Mouse (Mus musculus) ES-Bruce4 (cell line): ENCODE measurements at regions not wholly inside any gene's neighbourhood (a gene's known extent, or its start where the extent isn't known, plus 50 kb on each side); places are given as distances from the start of the nearest gene placed in this dataset.
A peak's percentile ranks its signal among the peaks of the same experiment; 100 is the strongest.

Experiments used
- H3K27ac ChIP-seq: 2 replicates; pipeline ENCODE4 v1.5.1; 2012; ENCODE audit warnings: low read length, inconsistent platforms; ENCODE audit not compliant: insufficient read depth
- H3K27me3 ChIP-seq: 2 replicates; pipeline ENCODE4 v1.6.1; 2012; ENCODE audit warnings: mild to moderate bottlenecking, low read length, inconsistent platforms; ENCODE audit not compliant: control insufficient read depth, poor library complexity, insufficient read depth, severe bottlenecking
- H3K36me3 ChIP-seq: 2 replicates; pipeline ENCODE4 v1.6.1; 2012; ENCODE audit warnings: inconsistent platforms, mild to moderate bottlenecking, low read length, moderate library complexity; ENCODE audit not compliant: control insufficient read depth, poor library complexity, insufficient read depth, severe bottlenecking
- H3K4me1 ChIP-seq: one replicate; pipeline ENCODE4 v1.8.1; 2011; ENCODE audit warnings: low read length; ENCODE audit not compliant: control insufficient read depth, insufficient read depth
- H3K4me3 ChIP-seq: 2 replicates; pipeline ENCODE4 v1.5.1; 2011; ENCODE audit warnings: low read depth, mild to moderate bottlenecking, low read length
- H3K9ac ChIP-seq: 2 replicates; pipeline ENCODE4 v1.6.1; 2012; ENCODE audit warnings: low read depth, mild to moderate bottlenecking, inconsistent platforms; ENCODE audit not compliant: poor library complexity, severe bottlenecking
- H3K9me3 ChIP-seq: replicated peaks from 2 replicates; pipeline ENCODE4 v1.6.1; 2012; ENCODE audit warnings: mild to moderate bottlenecking, low read length, inconsistent platforms; ENCODE audit not compliant: control insufficient read depth, poor library complexity, insufficient read depth, severe bottlenecking
- CTCF ChIP-seq: IDR thresholded peaks from one replicate; pipeline ENCODE4 v1.8.1; 2011; ENCODE audit warnings: low read depth, low read length
- EP300 ChIP-seq: IDR thresholded peaks from 2 replicates; pipeline ENCODE4 v1.6.1; 2011; ENCODE audit warnings: low read depth, low read length; ENCODE audit not compliant: insufficient read depth
- POLR2A ChIP-seq: IDR thresholded peaks from one replicate; pipeline ENCODE4 v1.8.1; 2011; ENCODE audit warnings: low read length; ENCODE audit not compliant: insufficient read depth

DNA sequence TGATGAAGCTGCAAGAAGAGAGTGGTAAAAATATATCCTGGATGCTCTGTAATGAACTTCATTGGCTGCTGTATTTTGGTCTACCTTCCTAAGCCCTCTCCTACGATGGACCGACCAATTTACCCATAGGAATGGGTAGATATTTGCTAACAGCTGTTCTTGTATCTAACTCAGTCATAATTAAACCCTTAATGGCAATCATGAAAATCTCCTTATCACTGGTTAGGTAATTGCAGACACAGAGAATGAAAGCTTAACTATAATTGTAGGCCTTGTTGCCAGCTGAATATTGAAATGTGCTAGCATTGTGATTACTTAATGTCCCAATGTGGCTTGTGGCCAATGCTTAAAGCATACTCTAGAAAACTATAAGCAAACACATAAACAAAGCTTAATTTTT, 334.4 kb upstream of the Kcnh7 start:
- H3K9ac ChIP-seq = no peak overlapping the region
- H3K27ac ChIP-seq = no peak overlapping the region
- TF ChIP-seq POLR2A = no peak
- no peak for TF ChIP-seq EP300
- no peak for TF ChIP-seq CTCF
- H3K4me3 ChIP-seq = no peak overlapping the region
- no peaks in the 10 kb centered on the region for H3K27me3 ChIP-seq
- H3K36me3 ChIP-seq = no peaks in the 10 kb centered on the region
- H3K4me1 ChIP-seq = no peaks in the 10 kb centered on the region
- no peaks in the 10 kb centered on the region for H3K9me3 ChIP-seq

DNA sequence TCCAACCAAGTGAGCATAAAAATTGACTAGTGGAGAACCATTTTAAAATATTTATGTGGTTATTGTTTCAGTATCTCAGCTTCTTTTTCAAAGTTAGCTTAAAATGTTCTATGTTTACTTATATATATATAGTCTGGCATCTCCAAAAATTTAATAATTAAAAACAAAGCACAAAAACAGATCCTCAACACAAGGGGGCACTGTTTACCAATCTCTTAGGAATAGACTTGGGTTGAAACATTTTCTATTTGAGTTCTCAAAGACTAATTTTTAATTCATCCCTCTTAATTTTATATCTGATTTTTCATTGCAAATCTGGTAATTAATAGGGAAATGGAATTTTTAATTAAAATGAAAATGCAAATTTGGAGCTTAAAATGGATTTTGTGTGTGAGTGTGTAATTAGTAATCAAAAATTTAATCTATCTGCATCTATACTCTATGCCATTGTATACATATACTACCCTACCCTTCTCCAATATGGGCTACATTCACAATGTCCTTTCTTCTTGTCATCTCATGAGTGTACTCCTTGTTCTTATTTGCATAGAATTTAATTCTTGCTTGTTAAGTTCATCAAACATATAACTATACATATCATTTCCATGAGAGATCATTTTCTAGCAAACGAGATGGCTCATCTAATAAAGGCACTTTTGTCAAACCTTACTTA, 329.6 kb upstream of the Kcnh7 start:
- Histone ChIP-seq H3K36me3 (no peaks in the 10 kb centered on the region), H3K4me1 (no peaks in the 10 kb centered on the region), H3K4me3 (no peak overlapping the region), H3K27ac (no peak overlapping the region), H3K9ac (no peak overlapping the region), H3K9me3 (no peaks in the 10 kb centered on the region), H3K27me3 (no peaks in the 10 kb centered on the region)
- no peak for TF ChIP-seq POLR2A
- TF ChIP-seq CTCF = no peak
- TF ChIP-seq EP300 = no peak

- Histone ChIP-seq H3K27ac (no peak overlapping the region), H3K27me3 (no peaks in the 10 kb centered on the region), H3K9me3 (no peaks in the 10 kb centered on the region), H3K9ac (no peak overlapping the region), H3K36me3 (no peaks in the 10 kb centered on the region), H3K4me1 (no peaks in the 10 kb centered on the region), H3K4me3 (no peak overlapping the region)
- TF ChIP-seq POLR2A (no peak), CTCF (no peak), EP300 (no peak)
Measured at GRCm38 (mm10) chr2:63503939-63504338, 319.9 kb upstream of the Kcnh7 start.

DNA sequence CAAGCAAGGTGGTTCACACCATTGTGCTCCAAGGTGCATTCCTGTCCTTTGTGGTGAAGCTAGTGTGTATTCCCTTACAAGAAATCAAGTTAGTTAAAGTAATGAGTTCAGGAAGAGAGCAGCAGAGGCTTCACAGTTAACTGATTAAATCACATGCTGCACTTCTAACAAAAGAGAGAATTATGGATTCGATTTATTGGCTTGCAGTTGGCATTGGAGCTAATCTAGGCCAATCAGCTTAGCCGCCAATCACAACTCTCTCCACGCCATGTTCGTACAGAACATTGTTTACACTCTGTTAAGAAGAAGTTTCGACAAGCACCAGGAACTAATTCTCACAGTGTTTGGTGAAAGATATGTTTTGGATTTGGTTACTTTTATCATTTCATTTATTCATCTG, 292.3 kb upstream of the Kcnh7 start:
- Histone ChIP-seq H3K36me3 (no peaks in the 10 kb centered on the region), H3K4me1 (no peaks in the 10 kb centered on the region), H3K27me3 (no peaks in the 10 kb centered on the region), H3K27ac (no peak overlapping the region), H3K9me3 (no peaks in the 10 kb centered on the region), H3K4me3 (no peak overlapping the region), H3K9ac (no peak overlapping the region)
- TF ChIP-seq POLR2A = no peak
- TF ChIP-seq EP300 = no peak
- TF ChIP-seq CTCF = no peak

GRCm38 (mm10) chr2:63475255-63475654, 291.2 kb upstream of the Kcnh7 start:
- Histone ChIP-seq H3K27me3 (no peaks in the 10 kb centered on the region), H3K9ac (no peak overlapping the region), H3K4me1 (no peaks in the 10 kb centered on the region), H3K27ac (no peak overlapping the region), H3K36me3 (no peaks in the 10 kb centered on the region), H3K4me3 (no peak overlapping the region), H3K9me3 (no peaks in the 10 kb centered on the region)
- no peak for TF ChIP-seq POLR2A
- TF ChIP-seq CTCF = no peak
- no peak for TF ChIP-seq EP300

GRCm38 (mm10) chr2:63473699-63474098, 289.6 kb upstream of the Kcnh7 start:
- no peaks in the 10 kb centered on the region for H3K36me3 ChIP-seq
- no peaks in the 10 kb centered on the region for H3K4me1 ChIP-seq
- H3K27ac ChIP-seq = no peak overlapping the region
- peak; percentile 6 for TF ChIP-seq CTCF
- TF ChIP-seq POLR2A = no peak
- no peak for TF ChIP-seq EP300
- H3K9ac ChIP-seq = no peak overlapping the region
- H3K9me3 ChIP-seq = no peaks in the 10 kb centered on the region
- no peaks in the 10 kb centered on the region for H3K27me3 ChIP-seq
- no peak overlapping the region for H3K4me3 ChIP-seq
